Mouse (Mus musculus): Measurements from ENCODE around the gene Rbm4. TPM values are rescaled to one million over a fixed set of nuclear protein-coding genes. Genes with fewer than 3 reads are reported as not detected.
A peak's percentile ranks its signal among the peaks of the same experiment; 100 is the strongest.
"Not testable (repeated sequence)": the region's sequence is repeated elsewhere in the genome, so short reads cannot be mapped to it uniquely, and the experiment has no call there.

Rbm4 gene
- polyA plus RNA-seq, 1 experiment from 2014 or later: 111 TPM

GRCm38 (mm10) chr19:4828444-4829114, 34.9 kb upstream of the Rbm4 start:
- H3K27me3 ChIP-seq (ENCODE audit: control insufficient read depth, insufficient read depth, low read length): no peaks in the 10 kb centered on the region
- ATAC-seq (ENCODE audit: low FRiP score) (no peak), DNase-seq (ENCODE audit: low spot score, missing footprints) (no peak)
- no peaks in the 10 kb centered on the region for H3K9me3 ChIP-seq (ENCODE audit: control insufficient read depth, low read length)
- no peak overlapping the region for H3K27ac ChIP-seq (ENCODE audit: low read depth, low read length)
- H3K4me1 ChIP-seq (ENCODE audit: control insufficient read depth, insufficient read depth, low read length): no peaks in the 10 kb centered on the region
- H3K36me3 ChIP-seq (ENCODE audit: control insufficient read depth, insufficient read depth, low read length): peaks cover 2% of the 10 kb centered on the region; the same call in 1 of the 2 replicates
- H3K9ac ChIP-seq (ENCODE audit: low read length): no peak overlapping the region
- H3K4me3 ChIP-seq (ENCODE audit: low read depth, low read length): no peak overlapping the region
- no peak overlapping the region for H3K4me2 ChIP-seq
- WGBS: 62% methylated on average over 16 of the region's 16 CpGs

GRCm38 (mm10) chr19:4820678-4821303, 27.1 kb upstream of the Rbm4 start:
- H3K9ac ChIP-seq (ENCODE audit: low read length): no peak overlapping the region
- ATAC-seq (ENCODE audit: low FRiP score): no peak

GRCm38 (mm10) chr19:4817182-4817835, 23.6 kb upstream of the Rbm4 start:
- H3K9ac ChIP-seq (ENCODE audit: low read length): no peak overlapping the region
- peaks cover under 1% of the 10 kb centered on the region; the same call in 1 of the 2 replicates for H3K4me1 ChIP-seq (ENCODE audit: control insufficient read depth, insufficient read depth, low read length)
- DNase-seq (ENCODE audit: low spot score, missing footprints) (peak; percentile 35), ATAC-seq (ENCODE audit: low FRiP score) (no peak)
- 65% methylated on average over 1 of the region's 1 CpGs for WGBS
- H3K4me3 ChIP-seq (ENCODE audit: low read depth, low read length): no peak overlapping the region
- no peaks in the 10 kb centered on the region for H3K9me3 ChIP-seq (ENCODE audit: control insufficient read depth, low read length)
- H3K4me2 ChIP-seq: no peak overlapping the region
- H3K27me3 ChIP-seq (ENCODE audit: control insufficient read depth, insufficient read depth, low read length): no peaks in the 10 kb centered on the region
- H3K36me3 ChIP-seq (ENCODE audit: control insufficient read depth, insufficient read depth, low read length): no peaks in the 10 kb centered on the region
- H3K27ac ChIP-seq (ENCODE audit: low read depth, low read length): no peak overlapping the region

More at GRCm38 (mm10) chr19:4820678-4821303, 27.1 kb upstream of the Rbm4 start:
- Histone ChIP-seq H3K27ac (ENCODE audit: low read depth, low read length) (no peak overlapping the region), H3K9me3 (ENCODE audit: control insufficient read depth, low read length) (no peaks in the 10 kb centered on the region), H3K4me1 (ENCODE audit: control insufficient read depth, insufficient read depth, low read length) (no peaks in the 10 kb centered on the region), H3K36me3 (ENCODE audit: control insufficient read depth, insufficient read depth, low read length) (peaks cover 2% of the 10 kb centered on the region; the same call in 1 of the 2 replicates), H3K4me3 (ENCODE audit: low read depth, low read length) (no peak overlapping the region), H3K4me2 (no peak overlapping the region), H3K27me3 (ENCODE audit: control insufficient read depth, insufficient read depth, low read length) (no peaks in the 10 kb centered on the region)
- no peak for DNase-seq (ENCODE audit: low spot score, missing footprints)
- 92% methylated on average over 5 of the region's 5 CpGs for WGBS

GRCm38 (mm10) chr19:4813015-4813414, 19.3 kb upstream of the Rbm4 start:
- DNase-seq (ENCODE audit: low spot score, missing footprints) (no peak), ATAC-seq (ENCODE audit: low FRiP score) (no peak)
- Histone ChIP-seq H3K4me2 (no peak overlapping the region), H3K9ac (ENCODE audit: low read length) (no peak overlapping the region), H3K9me3 (ENCODE audit: control insufficient read depth, low read length) (no peaks in the 10 kb centered on the region), H3K27ac (ENCODE audit: low read depth, low read length) (no peak overlapping the region), H3K36me3 (ENCODE audit: control insufficient read depth, insufficient read depth, low read length) (no peaks in the 10 kb centered on the region), H3K27me3 (ENCODE audit: control insufficient read depth, insufficient read depth, low read length) (no peaks in the 10 kb centered on the region), H3K4me3 (ENCODE audit: low read depth, low read length) (no peak overlapping the region), H3K4me1 (ENCODE audit: control insufficient read depth, insufficient read depth, low read length) (peaks cover 17% of the 10 kb centered on the region)
- WGBS: 76% methylated on average over 6 of the region's 6 CpGs

- Histone ChIP-seq H3K4me1 (ENCODE audit: control insufficient read depth, insufficient read depth, low read length) (peaks cover 17% of the 10 kb centered on the region), H3K9ac (ENCODE audit: low read length) (peak overlapping the region; percentile 86), H3K4me2 (peak overlapping the region; percentile 84), H3K4me3 (ENCODE audit: low read depth, low read length) (peak overlapping the region; percentile 90)
- WGBS: 81% methylated on average over 8 of the region's 8 CpGs
- H3K27me3 ChIP-seq (ENCODE audit: control insufficient read depth, insufficient read depth, low read length); ATAC-seq (ENCODE audit: low FRiP score); H3K36me3 ChIP-seq (ENCODE audit: control insufficient read depth, insufficient read depth, low read length); H3K27ac ChIP-seq (ENCODE audit: low read depth, low read length); H3K9me3 ChIP-seq (ENCODE audit: control insufficient read depth, low read length); DNase-seq (ENCODE audit: low spot score, missing footprints): not testable (repeated sequence)
These were observed 18.7 kb upstream of the Rbm4 start for GRCm38 (mm10) chr19:4812334-4812949.

- WGBS: 8% methylated on average over 12 of the region's 12 CpGs
- H3K4me2 ChIP-seq: peak overlapping the region; percentile 84
These were observed 18.2 kb upstream of the Rbm4 start for GRCm38 (mm10) chr19:4811909-4812242.

GRCm38 (mm10) chr19:4811063-4811908, 17.6 kb upstream of the Rbm4 start, which contains the start of the genes Gm21992 and Rbm14:
TSS of gene Gm21992 (minus strand) at chr19:4811612.
TSS of gene Rbm14 (minus strand) at chr19:4811634.
- peak within 1 kb of the TSS; percentile 90 for H3K4me3 ChIP-seq (ENCODE audit: low read depth, low read length)
- DNase-seq (ENCODE audit: low spot score, missing footprints): peak; percentile 99
- peak within 1 kb of the TSS; percentile 86 for H3K9ac ChIP-seq (ENCODE audit: low read length)
- no peaks in the 10 kb centered on the region for H3K27me3 ChIP-seq (ENCODE audit: control insufficient read depth, insufficient read depth, low read length)
- WGBS: under 1% methylated on average over 83 of the region's 83 CpGs
- H3K27ac ChIP-seq (ENCODE audit: low read depth, low read length): peak within 1 kb of the TSS; percentile 83
- ATAC-seq (ENCODE audit: low FRiP score): peak; percentile 98
- H3K4me2 ChIP-seq: peak within 1 kb of the TSS; percentile 84
- H3K9me3 ChIP-seq (ENCODE audit: control insufficient read depth, low read length): no peaks in the 10 kb centered on the region
- H3K4me1 ChIP-seq (ENCODE audit: control insufficient read depth, insufficient read depth, low read length): peaks cover 17% of the 10 kb centered on the region
- no peaks in the 10 kb centered on the region for H3K36me3 ChIP-seq (ENCODE audit: control insufficient read depth, insufficient read depth, low read length)

More at GRCm38 (mm10) chr19:4811909-4812242, 18.2 kb upstream of the Rbm4 start:
- Histone ChIP-seq H3K9me3 (ENCODE audit: control insufficient read depth, low read length) (no peaks in the 10 kb centered on the region), H3K9ac (ENCODE audit: low read length) (peak overlapping the region; percentile 86), H3K36me3 (ENCODE audit: control insufficient read depth, insufficient read depth, low read length) (no peaks in the 10 kb centered on the region), H3K27me3 (ENCODE audit: control insufficient read depth, insufficient read depth, low read length) (no peaks in the 10 kb centered on the region), H3K4me1 (ENCODE audit: control insufficient read depth, insufficient read depth, low read length) (peaks cover 17% of the 10 kb centered on the region), H3K27ac (ENCODE audit: low read depth, low read length) (peak overlapping the region; percentile 80; the same call in 1 of the 2 replicates), H3K4me3 (ENCODE audit: low read depth, low read length) (peak overlapping the region; percentile 90)
- DNase-seq (ENCODE audit: low spot score, missing footprints) (no peak), ATAC-seq (ENCODE audit: low FRiP score) (peak; percentile 49; the same call in 1 of the 2 replicates)

GRCm38 (mm10) chr19:4810746-4811062, 17.0 kb upstream of the Rbm4 start:
- 0% methylated on average over 17 of the region's 17 CpGs for WGBS
- Histone ChIP-seq H3K27ac (ENCODE audit: low read depth, low read length) (peak overlapping the region; percentile 83), H3K4me2 (peak overlapping the region; percentile 84), H3K36me3 (ENCODE audit: control insufficient read depth, insufficient read depth, low read length) (no peaks in the 10 kb centered on the region), H3K9ac (ENCODE audit: low read length) (peak overlapping the region; percentile 73), H3K4me1 (ENCODE audit: control insufficient read depth, insufficient read depth, low read length) (peaks cover 17% of the 10 kb centered on the region), H3K9me3 (ENCODE audit: control insufficient read depth, low read length) (no peaks in the 10 kb centered on the region), H3K27me3 (ENCODE audit: control insufficient read depth, insufficient read depth, low read length) (no peaks in the 10 kb centered on the region), H3K4me3 (ENCODE audit: low read depth, low read length) (peak overlapping the region; percentile 90)
- DNase-seq (ENCODE audit: low spot score, missing footprints) (no peak), ATAC-seq (ENCODE audit: low FRiP score) (no peak)

All from midbrain, embryonic 11.5 days (tissue).